Mouse (Mus musculus) erythroblast, embryonic 14.5 days (primary cell): ENCODE measurements around the gene 4930469K13Rik.

ENCODE experiments used
- GATA1 ChIP-seq: IDR thresholded peaks from 2 replicates; pipeline ENCODE4 v1.6.1; 2012; ENCODE audit warnings: low read length, inconsistent platforms, mixed read lengths
- TAL1 ChIP-seq: IDR thresholded peaks from 3 replicates; pipeline ENCODE4 v1.6.1; 2012; ENCODE audit warnings: low read length, inconsistent platforms, mixed read lengths

DNA sequence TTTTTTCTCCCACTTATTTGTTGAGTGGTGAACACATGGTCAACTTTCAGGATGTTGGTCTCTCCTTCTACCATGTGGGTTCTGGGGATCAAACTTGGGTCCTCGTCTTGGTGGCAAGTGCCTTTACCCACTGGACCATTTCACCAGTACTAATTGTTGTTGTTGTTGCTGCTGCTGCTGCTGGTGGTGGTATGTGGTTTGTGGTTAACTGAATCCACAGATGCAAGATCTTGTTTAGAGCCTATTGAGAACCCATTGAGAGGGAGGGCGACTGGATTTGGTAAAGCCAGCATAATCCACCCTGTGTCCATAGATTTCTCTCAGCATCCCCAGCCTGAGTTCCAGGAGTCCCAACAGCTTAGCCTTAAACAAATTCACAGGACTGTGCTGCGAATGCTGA, 97.9 kb downstream of the 4930469K13Rik start:
- TF ChIP-seq GATA1 (no peak), TAL1 (no peak)
